24 mouse cellular contexts compared by ENCODE assay signal in the genomic region with DNA sequence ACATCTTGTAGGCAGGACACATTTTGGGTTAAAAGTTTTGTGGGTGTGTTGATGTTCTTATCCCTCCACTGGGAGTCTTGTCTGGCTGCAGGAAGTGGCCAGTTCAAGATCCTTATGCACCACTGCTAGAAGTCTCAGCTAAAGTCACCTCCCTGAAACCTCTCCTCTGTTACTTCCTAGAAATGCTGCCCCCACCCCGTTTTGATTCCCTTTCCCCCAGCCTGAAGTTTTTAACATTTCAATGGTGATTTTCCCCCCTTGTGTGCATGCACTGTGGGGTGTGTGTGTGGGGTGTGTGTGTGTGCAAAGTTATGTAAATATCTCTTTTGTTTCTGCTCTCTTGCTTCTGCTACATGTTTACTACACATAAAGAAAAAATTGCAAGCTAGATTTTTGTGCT. TPM values are rescaled to one million over a fixed set of nuclear protein-coding genes. Genes with fewer than 3 reads are reported as not detected.
"Had no signal": no experiment of that assay in that cellular context is flagged by ENCODE, and none has a peak within 500 bp of the region (broad histone marks: within the 10 kb centered on the region; RNA-seq: fewer than 3 reads in every experiment).

No protein-coding gene starts in this region.

- H3K36me3 ChIP-seq: midbrain, embryonic 10.5 days; midbrain, embryonic 12.5 days; neural tube, embryonic 13.5 days; neural tube, embryonic 15.5 days; stomach, embryonic 15.5 days had no signal

- H3K4me1 ChIP-seq: midbrain, embryonic 10.5 days; midbrain, embryonic 12.5 days; neural tube, embryonic 13.5 days; neural tube, embryonic 15.5 days; stomach, embryonic 15.5 days had no signal

- H3K9ac ChIP-seq: lung, embryonic 14.5 days; midbrain, embryonic 12.5 days; neural tube, embryonic 13.5 days; neural tube, embryonic 15.5 days; stomach, embryonic 15.5 days had no signal

- H3K27ac ChIP-seq: midbrain, embryonic 10.5 days; midbrain, embryonic 12.5 days; neural tube, embryonic 13.5 days; neural tube, embryonic 15.5 days; stomach, embryonic 15.5 days; stomach, postnatal 0 days had no signal

- H3K9me3 ChIP-seq: midbrain, embryonic 10.5 days; midbrain, embryonic 12.5 days; neural tube, embryonic 13.5 days; neural tube, embryonic 15.5 days; stomach, embryonic 15.5 days had no signal

- DNase-seq: lung, adult 18-20 months; lung, embryonic 14.5 days; lung, postnatal 10 days; lung, postnatal 4 days; midbrain, embryonic 14.5 days; right cerebral cortex, postnatal 14 days; thymus, adult 2 months; thymus, postnatal 25 days; thymus, postnatal 4 days had no signal

- H3K27me3 ChIP-seq: midbrain, embryonic 12.5 days; neural tube, embryonic 13.5 days; neural tube, embryonic 15.5 days; stomach, embryonic 15.5 days had no signal

- H3K4me3 ChIP-seq: midbrain, embryonic 10.5 days; midbrain, embryonic 12.5 days; myocyte; neural tube, embryonic 13.5 days; neural tube, embryonic 15.5 days; stomach, embryonic 15.5 days had no signal

RNA-seq across cellular contexts. Expression of gene Morc1, which starts 4.4 kb away (rescaled TPM):
- total RNA-seq: megakaryocyte, adult 5-6 weeks; megakaryocyte-erythroid progenitor cell, adult 5-6 weeks had no signal
- polyA plus RNA-seq: midbrain, embryonic 10.5 days; midbrain, embryonic 12.5 days; midbrain, embryonic 14.5 days; myocyte; neural tube, embryonic 11.5 days; spleen, adult 2 months had no signal

RNA-seq across cellular contexts. Expression of gene Gm5485, which starts 23.2 kb away (rescaled TPM):
- total RNA-seq: megakaryocyte, adult 5-6 weeks; megakaryocyte-erythroid progenitor cell, adult 5-6 weeks had no signal
- polyA plus RNA-seq: lung, embryonic 14.5 days; lung, embryonic 16.5 days; midbrain, embryonic 10.5 days; midbrain, embryonic 12.5 days; midbrain, embryonic 14.5 days; midbrain, embryonic 16.5 days; myocyte; neural tube, embryonic 11.5 days; neural tube, embryonic 13.5 days; neural tube, embryonic 15.5 days; spleen, adult 2 months; testis, adult 2 months; thymus, adult 2 months; urinary bladder, adult 2 months had no signal
